Mouse (Mus musculus): Measurements from ENCODE around the gene Fgf3. TPM values are rescaled to one million over a fixed set of nuclear protein-coding genes. Genes with fewer than 3 reads are reported as not detected.

Fgf3 gene
- polyA plus RNA-seq, 1 experiment from 2014 or later = 0.18 TPM

GRCm38 (mm10) chr7:144851321-144851720, 13.4 kb downstream of the Fgf3 start:
- no peak for ATAC-seq (ENCODE audit: low FRiP score, low TSS enrichment)
- Histone ChIP-seq H3K9ac (ENCODE audit: low read depth, low read length) (no peak overlapping the region), H3K4me3 (ENCODE audit: low read length) (no peak overlapping the region), H3K4me2 (replicated peaks; ENCODE audit: low read depth, low read length) (no peak overlapping the region), H3K36me3 (ENCODE audit: control insufficient read depth, insufficient read depth, low read length) (no peaks in the 10 kb centered on the region), H3K27me3 (ENCODE audit: control insufficient read depth, insufficient read depth, low read length) (0 out of 2 replicates have a peak, but pooled peaks cover 3% of the 10 kb centered on the region), H3K4me1 (ENCODE audit: control insufficient read depth, insufficient read depth, low read length) (no peaks in the 10 kb centered on the region), H3K27ac (ENCODE audit: low read depth, low read length) (no peak overlapping the region), H3K9me3 (ENCODE audit: control insufficient read depth, low read length) (no peaks in the 10 kb centered on the region)
- 56% methylated on average over 3 of the region's 3 CpGs for WGBS

GRCm38 (mm10) chr7:144854966-144855365, 17.1 kb downstream of the Fgf3 start:
- 28% methylated on average over 3 of the region's 3 CpGs for WGBS
- Histone ChIP-seq H3K27ac (ENCODE audit: low read depth, low read length) (no peak overlapping the region), H3K36me3 (ENCODE audit: control insufficient read depth, insufficient read depth, low read length) (no peaks in the 10 kb centered on the region), H3K4me3 (ENCODE audit: low read length) (no peak overlapping the region), H3K27me3 (ENCODE audit: control insufficient read depth, insufficient read depth, low read length) (peaks cover 16% of the 10 kb centered on the region), H3K4me2 (replicated peaks; ENCODE audit: low read depth, low read length) (no peak overlapping the region), H3K9ac (ENCODE audit: low read depth, low read length) (no peak overlapping the region), H3K9me3 (ENCODE audit: control insufficient read depth, low read length) (no peaks in the 10 kb centered on the region), H3K4me1 (ENCODE audit: control insufficient read depth, insufficient read depth, low read length) (no peaks in the 10 kb centered on the region)
- no peak for ATAC-seq (ENCODE audit: low FRiP score, low TSS enrichment)

- H3K36me3 ChIP-seq (ENCODE audit: control insufficient read depth, insufficient read depth, low read length) = no peaks in the 10 kb centered on the region
- no peak for ATAC-seq (ENCODE audit: low FRiP score, low TSS enrichment)
- 87% methylated on average over 7 of the region's 7 CpGs for WGBS
- H3K27ac ChIP-seq (ENCODE audit: low read depth, low read length) = no peak overlapping the region
- no peak overlapping the region for H3K9ac ChIP-seq (ENCODE audit: low read depth, low read length)
- H3K27me3 ChIP-seq (ENCODE audit: control insufficient read depth, insufficient read depth, low read length) = peaks cover 38% of the 10 kb centered on the region
- peaks cover 11% of the 10 kb centered on the region for H3K4me1 ChIP-seq (ENCODE audit: control insufficient read depth, insufficient read depth, low read length)
- no peak overlapping the region for H3K4me3 ChIP-seq (ENCODE audit: low read length)
- H3K4me2 ChIP-seq (replicated peaks; ENCODE audit: low read depth, low read length) = no peak overlapping the region
- no peaks in the 10 kb centered on the region for H3K9me3 ChIP-seq (ENCODE audit: control insufficient read depth, low read length)
Observed at GRCm38 (mm10) chr7:144857158-144857557, 19.3 kb downstream of the Fgf3 start.

- ATAC-seq (ENCODE audit: low FRiP score, low TSS enrichment) = no peak
- Histone ChIP-seq H3K9ac (ENCODE audit: low read depth, low read length) (no peak overlapping the region), H3K4me2 (replicated peaks; ENCODE audit: low read depth, low read length) (no peak overlapping the region), H3K9me3 (ENCODE audit: control insufficient read depth, low read length) (no peaks in the 10 kb centered on the region), H3K36me3 (ENCODE audit: control insufficient read depth, insufficient read depth, low read length) (no peaks in the 10 kb centered on the region), H3K4me3 (ENCODE audit: low read length) (no peak overlapping the region), H3K27ac (ENCODE audit: low read depth, low read length) (no peak overlapping the region), H3K4me1 (ENCODE audit: control insufficient read depth, insufficient read depth, low read length) (peaks cover 11% of the 10 kb centered on the region), H3K27me3 (ENCODE audit: control insufficient read depth, insufficient read depth, low read length) (peaks cover 45% of the 10 kb centered on the region)
- WGBS = 79% methylated on average over 3 of the region's 3 CpGs
Observed at GRCm38 (mm10) chr7:144857826-144858342, 20.0 kb downstream of the Fgf3 start.

- no peak for ATAC-seq (ENCODE audit: low FRiP score, low TSS enrichment)
- no peak overlapping the region for H3K4me3 ChIP-seq (ENCODE audit: low read length)
- no peaks in the 10 kb centered on the region for H3K36me3 ChIP-seq (ENCODE audit: control insufficient read depth, insufficient read depth, low read length)
- peaks cover 11% of the 10 kb centered on the region for H3K4me1 ChIP-seq (ENCODE audit: control insufficient read depth, insufficient read depth, low read length)
- no peak overlapping the region for H3K9ac ChIP-seq (ENCODE audit: low read depth, low read length)
- H3K9me3 ChIP-seq (ENCODE audit: control insufficient read depth, low read length) = no peaks in the 10 kb centered on the region
- 86% methylated on average over 1 of the region's 1 CpGs for whole genome bisulfite sequencing
- H3K4me2 ChIP-seq (replicated peaks; ENCODE audit: low read depth, low read length) = no peak overlapping the region
- no peak overlapping the region for H3K27ac ChIP-seq (ENCODE audit: low read depth, low read length)
- peaks cover 53% of the 10 kb centered on the region for H3K27me3 ChIP-seq (ENCODE audit: control insufficient read depth, insufficient read depth, low read length)
Observed at GRCm38 (mm10) chr7:144858702-144859101, 20.8 kb downstream of the Fgf3 start.

GRCm38 (mm10) chr7:144861056-144861768, 23.3 kb downstream of the Fgf3 start:
- Histone ChIP-seq H3K4me1 (ENCODE audit: control insufficient read depth, insufficient read depth, low read length) (peaks cover 11% of the 10 kb centered on the region), H3K36me3 (ENCODE audit: control insufficient read depth, insufficient read depth, low read length) (no peaks in the 10 kb centered on the region), H3K27me3 (ENCODE audit: control insufficient read depth, insufficient read depth, low read length) (peaks cover 73% of the 10 kb centered on the region), H3K4me3 (ENCODE audit: low read length) (peak overlapping the region; percentile 28), H3K27ac (ENCODE audit: low read depth, low read length) (no peak overlapping the region), H3K9me3 (ENCODE audit: control insufficient read depth, low read length) (no peaks in the 10 kb centered on the region), H3K9ac (ENCODE audit: low read depth, low read length) (no peak overlapping the region), H3K4me2 (replicated peaks; ENCODE audit: low read depth, low read length) (peak overlapping the region; percentile 34)
- WGBS = under 1% methylated on average over 67 of the region's 72 CpGs
- ATAC-seq (ENCODE audit: low FRiP score, low TSS enrichment) = no peak

GRCm38 (mm10) chr7:144861769-144862070, 23.8 kb downstream of the Fgf3 start:
- Histone ChIP-seq H3K4me2 (replicated peaks; ENCODE audit: low read depth, low read length) (peak overlapping the region; percentile 34), H3K27me3 (ENCODE audit: control insufficient read depth, insufficient read depth, low read length) (peaks cover 75% of the 10 kb centered on the region), H3K36me3 (ENCODE audit: control insufficient read depth, insufficient read depth, low read length) (no peaks in the 10 kb centered on the region), H3K9me3 (ENCODE audit: control insufficient read depth, low read length) (no peaks in the 10 kb centered on the region), H3K4me3 (ENCODE audit: low read length) (peak overlapping the region; percentile 28), H3K9ac (ENCODE audit: low read depth, low read length) (no peak overlapping the region), H3K27ac (ENCODE audit: low read depth, low read length) (no peak overlapping the region), H3K4me1 (ENCODE audit: control insufficient read depth, insufficient read depth, low read length) (peaks cover 11% of the 10 kb centered on the region)
- WGBS = under 1% methylated on average over 28 of the region's 28 CpGs
- 0 out of 2 replicates have a peak, but pooled peaks have one; percentile 33 for ATAC-seq (ENCODE audit: low FRiP score, low TSS enrichment)

- H3K9me3 ChIP-seq (ENCODE audit: control insufficient read depth, low read length) = no peaks in the 10 kb centered on the region
- no peak overlapping the region for H3K9ac ChIP-seq (ENCODE audit: low read depth, low read length)
- peak overlapping the region; percentile 34; the same call in 1 of the 2 replicates for H3K4me2 ChIP-seq (replicated peaks; ENCODE audit: low read depth, low read length)
- peaks cover 75% of the 10 kb centered on the region for H3K27me3 ChIP-seq (ENCODE audit: control insufficient read depth, insufficient read depth, low read length)
- peak overlapping the region; percentile 28 for H3K4me3 ChIP-seq (ENCODE audit: low read length)
- no peaks in the 10 kb centered on the region for H3K36me3 ChIP-seq (ENCODE audit: control insufficient read depth, insufficient read depth, low read length)
- H3K27ac ChIP-seq (ENCODE audit: low read depth, low read length) = no peak overlapping the region
- peaks cover 11% of the 10 kb centered on the region for H3K4me1 ChIP-seq (ENCODE audit: control insufficient read depth, insufficient read depth, low read length)
- no peak for ATAC-seq (ENCODE audit: low FRiP score, low TSS enrichment)
- under 1% methylated on average over 15 of the region's 15 CpGs for WGBS
Observed at GRCm38 (mm10) chr7:144862126-144862525, 24.2 kb downstream of the Fgf3 start.

GRCm38 (mm10) chr7:144862712-144863111, 24.8 kb downstream of the Fgf3 start:
- WGBS = 2% methylated on average over 18 of the region's 18 CpGs
- ATAC-seq (ENCODE audit: low FRiP score, low TSS enrichment) = no peak
- H3K4me2 ChIP-seq (replicated peaks; ENCODE audit: low read depth, low read length) = no peak overlapping the region

More at GRCm38 (mm10) chr7:144862712-144863111, 24.8 kb downstream of the Fgf3 start:
- H3K9ac ChIP-seq (ENCODE audit: low read depth, low read length) = no peak overlapping the region
- no peak overlapping the region for H3K4me3 ChIP-seq (ENCODE audit: low read length)
- H3K27me3 ChIP-seq (ENCODE audit: control insufficient read depth, insufficient read depth, low read length) = peaks cover 75% of the 10 kb centered on the region
- H3K27ac ChIP-seq (ENCODE audit: low read depth, low read length) = no peak overlapping the region
- peaks cover 11% of the 10 kb centered on the region for H3K4me1 ChIP-seq (ENCODE audit: control insufficient read depth, insufficient read depth, low read length)
- H3K9me3 ChIP-seq (ENCODE audit: control insufficient read depth, low read length) = no peaks in the 10 kb centered on the region
- no peaks in the 10 kb centered on the region for H3K36me3 ChIP-seq (ENCODE audit: control insufficient read depth, insufficient read depth, low read length)
